Mouse (Mus musculus): ENCODE data around the gene Tstd2. TPM values are rescaled to one million over a fixed set of nuclear protein-coding genes. Genes with fewer than 3 reads are reported as not detected.

The Tstd2 gene
- polyA plus RNA-seq, 1 experiment from 2014 or later = 39.2 TPM

DNA sequence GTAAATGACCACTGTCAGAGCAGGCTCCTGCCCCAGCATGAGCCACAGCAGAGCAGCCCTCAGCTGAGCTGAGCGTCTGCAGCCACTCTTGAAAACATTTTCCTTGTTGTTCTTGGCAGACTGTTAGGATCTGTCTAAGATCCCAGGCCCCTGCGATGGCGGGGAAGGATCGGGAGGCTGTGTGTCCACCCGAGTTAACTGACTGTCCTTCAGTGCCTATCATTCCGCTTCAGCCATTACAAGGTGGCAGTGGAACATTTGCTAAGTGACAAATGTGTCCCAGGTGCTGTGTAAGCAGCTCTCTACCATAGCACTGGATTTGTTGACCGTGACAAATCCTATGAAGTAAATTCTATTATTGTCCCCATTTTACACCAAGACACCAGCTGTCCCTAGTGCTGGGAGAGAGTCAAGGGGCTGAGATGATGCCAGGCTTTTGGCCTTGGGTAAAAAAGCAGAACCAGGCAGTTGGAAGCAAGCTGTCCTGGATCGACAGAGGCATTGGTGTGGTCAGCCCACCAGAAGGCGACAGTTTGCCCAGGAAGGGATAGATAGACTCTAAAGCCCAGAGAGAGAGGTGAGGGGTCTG, 53.2 kb downstream of the Tstd2 start:
- H3K27me3 ChIP-seq (ENCODE audit: insufficient read depth, low read length) = no peaks in the 10 kb centered on the region
- ATAC-seq (ENCODE audit: insufficient read depth) (no peak), DNase-seq (no peak)
- no peak overlapping the region for H3K27ac ChIP-seq (ENCODE audit: low read depth)
- H3K4me1 ChIP-seq (ENCODE audit: insufficient read depth) = no peaks in the 10 kb centered on the region
- H3K9ac ChIP-seq = no peak overlapping the region
- H3K9me3 ChIP-seq (ENCODE audit: low read depth, low read length) = no peaks in the 10 kb centered on the region
- H3K36me3 ChIP-seq (ENCODE audit: insufficient read depth) = no peaks in the 10 kb centered on the region
- 70% methylated on average over 9 of the region's 9 CpGs for WGBS
- no peak for TF ChIP-seq CTCF (IDR thresholded peaks at IDR 0.05; ENCODE audit: low read depth)
- no peak overlapping the region for H3K4me2 ChIP-seq
- H3K4me3 ChIP-seq (ENCODE audit: low read depth, low read length) = no peak overlapping the region

DNA sequence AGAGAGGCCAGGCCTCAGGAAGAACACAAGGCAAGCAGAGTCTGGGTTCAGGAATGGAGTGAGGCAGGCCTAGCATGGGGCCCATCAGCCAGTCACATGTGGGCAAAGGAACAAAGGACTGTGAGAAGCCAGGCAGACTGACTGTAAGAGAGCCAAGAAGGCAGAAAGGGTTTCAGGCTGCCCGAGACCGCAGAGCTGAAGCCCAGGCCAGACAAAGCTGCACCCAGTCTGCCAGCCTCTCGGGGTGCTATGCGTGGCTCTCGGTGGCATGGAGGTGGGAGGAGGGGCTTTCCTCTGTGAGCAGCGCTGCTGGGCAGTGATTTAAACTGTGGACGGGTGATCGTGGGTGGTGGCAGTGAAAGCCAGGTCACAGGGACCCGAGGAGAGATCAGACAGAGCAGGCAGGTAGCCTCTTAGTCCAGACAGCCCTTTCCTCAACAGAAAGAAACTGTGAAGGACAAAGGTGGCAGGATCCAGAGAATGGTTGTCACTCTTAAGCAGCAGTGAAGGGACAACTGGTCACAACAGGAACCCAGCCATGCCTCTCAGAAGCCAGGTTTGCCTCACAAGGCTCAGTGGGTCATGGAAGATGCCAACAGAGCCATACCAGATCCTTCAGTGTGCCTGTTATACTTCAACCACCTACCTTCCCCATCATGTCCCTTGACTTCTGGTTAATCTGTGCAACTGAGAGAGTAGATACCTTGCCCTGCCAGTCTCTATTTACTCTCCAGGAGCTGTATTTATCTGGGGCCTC, 53.9 kb downstream of the Tstd2 start:
- no peak for DNase-seq
- WGBS = 66% methylated on average over 9 of the region's 9 CpGs
- no peak overlapping the region for H3K4me3 ChIP-seq (ENCODE audit: low read depth, low read length)
- no peaks in the 10 kb centered on the region for H3K9me3 ChIP-seq (ENCODE audit: low read depth, low read length)
- no peak overlapping the region for H3K9ac ChIP-seq
- no peak overlapping the region for H3K27ac ChIP-seq (ENCODE audit: low read depth)
- no peaks in the 10 kb centered on the region for H3K27me3 ChIP-seq (ENCODE audit: insufficient read depth, low read length)
- ATAC-seq (ENCODE audit: insufficient read depth) = no peak
- no peaks in the 10 kb centered on the region for H3K36me3 ChIP-seq (ENCODE audit: insufficient read depth)
- H3K4me1 ChIP-seq (ENCODE audit: insufficient read depth) = no peaks in the 10 kb centered on the region
- TF ChIP-seq CTCF (IDR thresholded peaks at IDR 0.05; ENCODE audit: low read depth) = no peak
- H3K4me2 ChIP-seq = no peak overlapping the region

- H3K36me3 ChIP-seq (ENCODE audit: insufficient read depth) = no peaks in the 10 kb centered on the region
- no peak overlapping the region for H3K4me3 ChIP-seq (ENCODE audit: low read depth, low read length)
- ATAC-seq (ENCODE audit: insufficient read depth) = no peak
- H3K27ac ChIP-seq (ENCODE audit: low read depth) = no peak overlapping the region
- H3K9me3 ChIP-seq (ENCODE audit: low read depth, low read length) = no peaks in the 10 kb centered on the region
- no peak for TF ChIP-seq CTCF (IDR thresholded peaks at IDR 0.05; ENCODE audit: low read depth)
- H3K4me2 ChIP-seq = no peak overlapping the region
- no peaks in the 10 kb centered on the region for H3K27me3 ChIP-seq (ENCODE audit: insufficient read depth, low read length)
- H3K9ac ChIP-seq = no peak overlapping the region
- H3K4me1 ChIP-seq (ENCODE audit: insufficient read depth) = no peaks in the 10 kb centered on the region
- 67% methylated on average over 11 of the region's 11 CpGs for WGBS
- no peak for DNase-seq
Measured at GRCm38 (mm10) chr4:46082555-46082954, 55.9 kb downstream of the Tstd2 start.

- ATAC-seq (ENCODE audit: insufficient read depth) (no peak), DNase-seq (no peak)
- no peaks in the 10 kb centered on the region for H3K36me3 ChIP-seq (ENCODE audit: insufficient read depth)
- H3K9ac ChIP-seq = no peak overlapping the region
- no peak overlapping the region for H3K4me2 ChIP-seq
- H3K27ac ChIP-seq (ENCODE audit: low read depth) = no peak overlapping the region
- no peak overlapping the region for H3K4me3 ChIP-seq (ENCODE audit: low read depth, low read length)
- no peaks in the 10 kb centered on the region for H3K9me3 ChIP-seq (ENCODE audit: low read depth, low read length)
- no peak for TF ChIP-seq CTCF (IDR thresholded peaks at IDR 0.05; ENCODE audit: low read depth)
- no peaks in the 10 kb centered on the region for H3K27me3 ChIP-seq (ENCODE audit: insufficient read depth, low read length)
- H3K4me1 ChIP-seq (ENCODE audit: insufficient read depth) = no peaks in the 10 kb centered on the region
- 78% methylated on average over 4 of the region's 4 CpGs for WGBS
Measured at GRCm38 (mm10) chr4:46080261-46080660, 58.2 kb downstream of the Tstd2 start.

DNA sequence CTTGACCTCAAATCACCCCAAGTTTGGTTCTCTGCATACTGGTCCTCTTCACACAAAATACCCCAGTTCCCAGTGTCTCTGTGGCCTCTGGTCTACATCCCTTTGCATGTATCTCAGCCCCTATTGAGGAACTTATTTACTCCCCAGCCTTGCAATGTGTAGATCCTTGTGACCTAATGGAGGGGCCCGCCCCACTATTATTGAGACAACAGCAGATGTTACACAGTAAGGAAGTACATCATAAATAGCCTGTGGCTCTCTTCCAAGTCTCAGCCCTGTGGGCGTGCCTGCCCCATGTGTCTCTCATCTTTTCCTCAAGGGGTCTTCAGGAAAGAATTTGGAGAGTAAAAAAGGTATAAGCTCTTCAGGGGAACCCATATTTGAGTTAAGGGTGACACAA, 61.6 kb downstream of the Tstd2 start:
- H3K27ac ChIP-seq (ENCODE audit: low read depth) = no peak overlapping the region
- no peak overlapping the region for H3K4me3 ChIP-seq (ENCODE audit: low read depth, low read length)
- 49% methylated on average over 2 of the region's 2 CpGs for WGBS
- no peak overlapping the region for H3K4me2 ChIP-seq
- no peaks in the 10 kb centered on the region for H3K4me1 ChIP-seq (ENCODE audit: insufficient read depth)
- H3K27me3 ChIP-seq (ENCODE audit: insufficient read depth, low read length) = no peaks in the 10 kb centered on the region
- ATAC-seq (ENCODE audit: insufficient read depth) (peak; percentile 38; the same call in 1 of the 2 replicates), DNase-seq (peak; percentile 73)
- no peaks in the 10 kb centered on the region for H3K9me3 ChIP-seq (ENCODE audit: low read depth, low read length)
- H3K36me3 ChIP-seq (ENCODE audit: insufficient read depth) = no peaks in the 10 kb centered on the region
- TF ChIP-seq CTCF (IDR thresholded peaks at IDR 0.05; ENCODE audit: low read depth) = no peak
- H3K9ac ChIP-seq = no peak overlapping the region

DNA sequence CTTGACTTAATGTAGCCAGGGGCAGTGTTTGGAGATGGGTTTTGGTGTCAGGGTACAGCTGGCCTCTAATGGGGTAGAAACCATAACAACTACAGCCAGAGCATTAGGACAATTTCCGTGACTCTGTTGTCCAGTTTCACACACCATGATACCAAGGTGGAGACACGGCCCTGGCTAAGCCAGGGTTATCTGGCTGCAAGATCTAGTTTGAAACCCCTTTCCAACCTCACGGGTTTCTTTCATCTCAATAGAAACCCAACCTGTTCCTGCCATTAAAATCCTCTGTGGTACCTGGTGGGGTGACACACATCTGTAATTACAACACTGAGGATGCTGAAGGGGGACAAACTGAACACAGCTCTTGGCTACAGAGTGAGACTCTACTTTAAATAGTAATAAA, 62.8 kb downstream of the Tstd2 start:
- no peaks in the 10 kb centered on the region for H3K27me3 ChIP-seq (ENCODE audit: insufficient read depth, low read length)
- no peaks in the 10 kb centered on the region for H3K36me3 ChIP-seq (ENCODE audit: insufficient read depth)
- no peak overlapping the region for H3K4me2 ChIP-seq
- H3K27ac ChIP-seq (ENCODE audit: low read depth) = no peak overlapping the region
- no peak for ATAC-seq (ENCODE audit: insufficient read depth)
- H3K9ac ChIP-seq = no peak overlapping the region
- no peaks in the 10 kb centered on the region for H3K4me1 ChIP-seq (ENCODE audit: insufficient read depth)
- no peak for DNase-seq
- no peaks in the 10 kb centered on the region for H3K9me3 ChIP-seq (ENCODE audit: low read depth, low read length)
- no peak for TF ChIP-seq CTCF (IDR thresholded peaks at IDR 0.05; ENCODE audit: low read depth)
- WGBS = 76% methylated on average over 3 of the region's 3 CpGs
- H3K4me3 ChIP-seq (ENCODE audit: low read depth, low read length) = no peak overlapping the region

GRCm38 (mm10) chr4:46073736-46074135, 64.8 kb downstream of the Tstd2 start:
- Histone ChIP-seq H3K27ac (ENCODE audit: low read depth) (no peak overlapping the region), H3K27me3 (ENCODE audit: insufficient read depth, low read length) (no peaks in the 10 kb centered on the region), H3K9me3 (ENCODE audit: low read depth, low read length) (no peaks in the 10 kb centered on the region), H3K4me3 (ENCODE audit: low read depth, low read length) (no peak overlapping the region), H3K9ac (no peak overlapping the region), H3K4me1 (ENCODE audit: insufficient read depth) (no peaks in the 10 kb centered on the region), H3K36me3 (ENCODE audit: insufficient read depth) (no peaks in the 10 kb centered on the region), H3K4me2 (no peak overlapping the region)
- no peak for TF ChIP-seq CTCF (IDR thresholded peaks at IDR 0.05; ENCODE audit: low read depth)
- 25% methylated on average over 4 of the region's 4 CpGs for WGBS
- DNase-seq (peak; percentile 90), ATAC-seq (ENCODE audit: insufficient read depth) (peak; percentile 80; the same call in 1 of the 2 replicates)

Data from lung, embryonic 14.5 days (tissue).